Mouse (Mus musculus) CH12.LX (cell line): ENCODE measurements around the gene Cd69. TPM values are rescaled to one million over a fixed set of nuclear protein-coding genes. Genes with fewer than 3 reads are reported as not detected.

Experiments used
- DNase-seq: peaks from one replicate; pipeline ENCODE4 v3.0.0-alpha.2; 2013; ENCODE audit errors: extremely low read depth
- H3K27ac ChIP-seq: 2 replicates; pipeline ENCODE4 v1.5.1; 2012; ENCODE audit warnings: low read depth, mild to moderate bottlenecking, control low read depth, moderate library complexity; ENCODE audit not compliant: insufficient read depth
- H3K27me3 ChIP-seq: replicated peaks from 2 replicates; pipeline ENCODE3; 2012; ENCODE audit warnings: inconsistent platforms
- H3K36me3 ChIP-seq, 2 experiments: replicated peaks in 1 of 2; 2 replicates each; pipeline versions ENCODE3 to v1.6.1; 2012; ENCODE audit warnings: inconsistent platforms in 1 of 2, low read length in 1 of 2, mild to moderate bottlenecking in 1 of 2, mixed read lengths in 1 of 2, moderate library complexity in 1 of 2; ENCODE audit not compliant: control insufficient read depth in 1 of 2, insufficient read depth in 1 of 2
- H3K4me1 ChIP-seq, 2 experiments: 2 replicates each; pipeline ENCODE4 v1.6.1; 2012; ENCODE audit warnings: inconsistent platforms in 1 of 2, moderate library complexity in 1 of 2; ENCODE audit not compliant: insufficient read depth in 2 of 2, control insufficient read depth in 1 of 2
- H3K4me2 ChIP-seq: 2 replicates; pipeline ENCODE4 v1.6.1; 2012; ENCODE audit warnings: low read depth, mild to moderate bottlenecking, control low read depth; ENCODE audit not compliant: poor library complexity, insufficient read depth, severe bottlenecking
- H3K4me3 ChIP-seq, 3 experiments: fragments of 150-350 bp in 1 of 3; sonication (generic) in 1 of 3; replicated peaks in 1 of 3; 2 replicates each; pipeline versions ENCODE3 to v1.5.1; 2011 to 2012; ENCODE audit warnings: low read depth in 2 of 3, low read length in 2 of 3, mild to moderate bottlenecking in 2 of 3, moderate library complexity in 2 of 3, control low read depth in 1 of 3, improper control_type of control experiment in 1 of 3, inconsistent platforms in 1 of 3, mixed read lengths in 1 of 3; ENCODE audit not compliant: poor library complexity in 1 of 3
- H3K79me2 ChIP-seq: replicated peaks from 2 replicates; pipeline ENCODE4 v1.6.1; 2012; ENCODE audit warnings: mild to moderate bottlenecking, moderate library complexity; ENCODE audit not compliant: control insufficient read depth, poor library complexity, insufficient read depth, severe bottlenecking; ENCODE audit errors: extremely low read depth
- H3K9ac ChIP-seq: 2 replicates; pipeline ENCODE4 v1.6.1; 2012; ENCODE audit warnings: low read depth, mild to moderate bottlenecking, control low read depth, moderate library complexity; ENCODE audit not compliant: insufficient read depth
- H3K9me3 ChIP-seq: replicated peaks from 2 replicates; pipeline ENCODE3; 2012; ENCODE audit warnings: low read length, inconsistent platforms, mixed read lengths
- BHLHE40 ChIP-seq: IDR thresholded peaks from 2 replicates; pipeline ENCODE4 v1.6.1; 2011; ENCODE audit warnings: mild to moderate bottlenecking, low read depth, low read length, improper control_type of control experiment
- CHD1 ChIP-seq: IDR thresholded peaks from 2 replicates; pipeline ENCODE4 v1.6.1; 2012; ENCODE audit warnings: low read depth, low read length, improper control_type of control experiment, inconsistent platforms
- CTCF ChIP-seq, 2 experiments: IDR thresholded peaks in 1 of 2; conservative IDR thresholded peaks in 1 of 2; 2 replicates each; pipeline ENCODE4 v1.5.1; 2011 to 2012; ENCODE audit warnings: low read depth in 2 of 2, low read length in 2 of 2, improper control_type of control experiment in 1 of 2, inconsistent platforms in 1 of 2, mild to moderate bottlenecking in 1 of 2, moderate library complexity in 1 of 2
- E2F4 ChIP-seq: IDR thresholded peaks from 2 replicates; pipeline ENCODE4 v1.6.1; 2011; ENCODE audit warnings: low read depth, low read length, improper control_type of control experiment; ENCODE audit not compliant: insufficient replicate concordance
- EP300 ChIP-seq: IDR thresholded peaks from 2 replicates; pipeline ENCODE4 v1.6.1; 2011; ENCODE audit warnings: low read length, improper control_type of control experiment
- GABPA ChIP-seq: IDR thresholded peaks from 2 replicates; pipeline ENCODE4 v1.6.1; 2012; ENCODE audit warnings: low read depth, low read length, improper control_type of control experiment, inconsistent platforms; ENCODE audit not compliant: insufficient replicate concordance
- HCFC1 ChIP-seq: IDR thresholded peaks from 2 replicates; pipeline ENCODE4 v1.6.1; 2012; ENCODE audit warnings: low read depth, mild to moderate bottlenecking, inconsistent platforms, low read length, improper control_type of control experiment
- JUND ChIP-seq: conservative IDR thresholded peaks from 2 replicates; pipeline ENCODE4 v1.6.1; 2011; ENCODE audit warnings: low read depth, low read length, improper control_type of control experiment
- MAFK ChIP-seq: IDR thresholded peaks from 2 replicates; pipeline ENCODE4 v1.6.1; 2011; ENCODE audit warnings: low read length, improper control_type of control experiment; ENCODE audit not compliant: insufficient replicate concordance
- MAX ChIP-seq: IDR thresholded peaks from 2 replicates; pipeline ENCODE4 v1.6.1; 2011; ENCODE audit warnings: low read length, improper control_type of control experiment
- MAZ ChIP-seq: IDR thresholded peaks from 2 replicates; pipeline ENCODE4 v1.6.1; 2012; ENCODE audit warnings: low read depth, mild to moderate bottlenecking, inconsistent platforms, low read length, improper control_type of control experiment, moderate library complexity
- NELFE ChIP-seq: IDR thresholded peaks from 2 replicates; pipeline ENCODE4 v1.6.1; 2011; ENCODE audit warnings: low read depth, low read length, improper control_type of control experiment
- PAX5 ChIP-seq: IDR thresholded peaks from 2 replicates; pipeline ENCODE4 v1.6.1; 2012; ENCODE audit warnings: low read length, inconsistent platforms, mixed read lengths
- POLR2A ChIP-seq: IDR thresholded peaks from 2 replicates; pipeline ENCODE4 v1.6.1; 2011; ENCODE audit warnings: low read depth, mild to moderate bottlenecking, improper control_type of control experiment, low read length
- POLR2AphosphoS2 ChIP-seq: IDR thresholded peaks from 2 replicates; pipeline ENCODE4 v1.6.1; 2011; ENCODE audit warnings: low read depth, low read length, improper control_type of control experiment
- RAD21 ChIP-seq: IDR thresholded peaks from 2 replicates; pipeline ENCODE4 v1.6.1; 2011; ENCODE audit warnings: low read depth, mild to moderate bottlenecking, low read length, improper control_type of control experiment, moderate library complexity
- SIN3A ChIP-seq: IDR thresholded peaks from 2 replicates; pipeline ENCODE4 v1.6.1; 2012; ENCODE audit warnings: low read length, improper control_type of control experiment, inconsistent platforms
- UBTF ChIP-seq: IDR thresholded peaks from 2 replicates; pipeline ENCODE4 v1.6.1; 2012; ENCODE audit warnings: low read depth, mild to moderate bottlenecking, inconsistent platforms, low read length, improper control_type of control experiment, moderate library complexity
- USF1 ChIP-seq: IDR thresholded peaks from 2 replicates; pipeline ENCODE4 v1.6.1; 2014; ENCODE audit warnings: low read depth, mild to moderate bottlenecking, inconsistent platforms, low read length, improper control_type of control experiment
- ZC3H11A ChIP-seq: IDR thresholded peaks from 2 replicates; pipeline ENCODE4 v1.6.1; 2012; ENCODE audit warnings: low read depth, mild to moderate bottlenecking, inconsistent platforms, low read length, improper control_type of control experiment
- ZKSCAN1 ChIP-seq: IDR thresholded peaks from 2 replicates; pipeline ENCODE4 v1.6.1; 2012; ENCODE audit warnings: low read depth, inconsistent platforms, low read length, improper control_type of control experiment, borderline replicate concordance
- ZMIZ1 ChIP-seq: IDR thresholded peaks from 2 replicates; pipeline ENCODE4 v1.6.1; 2012; ENCODE audit warnings: low read depth, mild to moderate bottlenecking, inconsistent platforms, low read length, improper control_type of control experiment
- ZNF384 ChIP-seq: IDR thresholded peaks from 2 replicates; pipeline ENCODE4 v1.6.1; 2012; ENCODE audit warnings: low read depth, low read length, improper control_type of control experiment, inconsistent platforms
- dilution Hi-C: fragments of 300-500 bp; cut with MboI; formaldehyde crosslinking; loops from 2 replicates; pipeline ENCODE4 v1.14.3; 2020; ENCODE audit warnings: low sequenced_read_pairs; ENCODE audit not compliant: extremely low pct_unique_long_range_greater_than_20kb, extremely low pct_ligation_motif_present
- in situ Hi-C: fragments of 300-500 bp; cut with MboI; formaldehyde crosslinking; loops from 3 replicates; pipeline ENCODE4 v1.14.3; 2019; ENCODE audit warnings: low sequenced_read_pairs, low pct_ligation_motif_present, low pct_unique_long_range_greater_than_20kb, mixed read lengths
- polyA plus RNA-seq: library from polyadenylated mRNA; unstranded; fragments of >175 nt; gene quantifications from 2 replicates; pipeline ENCODE4 v1.2.1, GENCODE M21; 2012; ENCODE audit warnings: low read depth; ENCODE audit not compliant: insufficient read length
- total RNA-seq, 2 experiments: library from RNA; depleted of rRNA; stranded (reverse); fragments of 300-350 nt in 1 of 2; fragments of >200 nt in 1 of 2; gene quantifications; 2 replicates each; pipeline ENCODE4 v1.2.3; 2012 to 2014

Gene Cd69
- total and polyA plus RNA-seq, 3 experiments: 71.2 to 229 (median 132) TPM

DNA sequence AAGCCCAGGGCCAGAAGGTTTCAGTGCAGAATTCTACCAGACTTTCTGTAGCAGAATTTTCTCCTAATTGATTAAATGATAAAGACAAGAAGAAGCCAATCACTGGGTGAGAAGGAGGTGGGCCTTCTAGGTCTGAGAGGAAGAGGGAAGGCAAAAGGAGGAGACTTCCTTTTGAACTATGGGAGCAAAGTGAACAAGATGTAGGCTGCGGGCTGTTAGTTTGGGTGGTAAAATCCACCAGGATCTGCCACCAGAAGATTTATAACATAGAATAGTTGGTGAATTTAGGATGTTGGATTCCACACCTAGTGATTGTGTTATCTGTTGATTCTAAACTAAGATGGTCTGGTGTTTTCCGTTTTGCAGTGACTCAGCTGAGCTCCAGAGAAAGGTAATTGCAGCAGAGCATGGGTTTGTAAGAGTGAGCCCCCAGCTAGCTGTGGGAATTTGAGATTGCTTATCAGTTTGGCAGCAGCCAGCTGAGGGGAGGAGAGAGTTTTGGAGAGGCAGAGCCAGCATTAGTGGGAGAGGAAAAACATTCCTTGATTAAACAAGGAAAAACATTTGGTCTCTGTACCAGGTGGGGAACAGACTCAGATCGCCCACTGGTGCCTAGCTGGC is 55.2 kb downstream of the Cd69 start:
- no peak overlapping the region for H3K9ac ChIP-seq
- dilution Hi-C loops (no loop called here), in situ Hi-C loops (no loop called here)
- no peak overlapping the region for H3K4me3 ChIP-seq
- no peaks in the 10 kb centered on the region for H3K36me3 ChIP-seq
- H3K27me3 ChIP-seq: no peaks in the 10 kb centered on the region
- no peak overlapping the region for H3K4me2 ChIP-seq
- no peak for TF ChIP-seq ZKSCAN1
- no peak for TF ChIP-seq ZMIZ1
- no peak for TF ChIP-seq MAX
- TF ChIP-seq BHLHE40: no peak
- no peak for TF ChIP-seq POLR2A
- no peak for TF ChIP-seq ZC3H11A
- TF ChIP-seq RAD21: no peak
- H3K4me1 ChIP-seq: peaks cover 4 to 8% of the 10 kb centered on the region in 2 experiments; a peak in 3 of 4 replicates
- no peak for DNase-seq
- H3K27ac ChIP-seq: peak overlapping the region; percentile 49; the same call in 1 of the 2 replicates
- no peaks in the 10 kb centered on the region for H3K79me2 ChIP-seq
- H3K9me3 ChIP-seq: peaks cover 3% of the 10 kb centered on the region

DNA sequence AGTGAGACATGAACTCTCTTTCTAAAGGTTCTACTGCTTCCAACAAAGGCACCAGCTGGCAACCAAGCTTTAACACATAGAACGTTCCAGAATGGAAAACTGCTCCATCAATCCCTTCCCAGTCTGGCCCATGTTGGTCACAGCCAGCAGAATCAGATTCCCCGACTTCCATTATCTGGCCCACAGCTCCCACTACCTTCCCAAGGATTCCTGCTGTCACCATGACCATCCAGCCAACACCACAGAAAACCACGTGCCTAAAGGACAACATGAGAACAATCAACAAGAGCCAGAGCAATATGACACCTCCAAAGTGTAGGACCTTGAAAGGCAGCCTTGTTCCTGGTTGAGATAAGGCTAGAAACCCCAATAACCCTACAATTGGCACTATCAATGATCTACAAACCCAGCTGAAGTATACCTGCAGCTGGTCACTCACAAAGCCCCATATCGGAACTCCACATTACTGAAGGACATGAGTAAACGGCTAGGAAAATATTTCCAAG is 57.0 kb downstream of the Cd69 start:
- in situ Hi-C loops: no loop called here
- Histone ChIP-seq H3K4me3 (no peak overlapping the region), H3K36me3 (no peaks in the 10 kb centered on the region), H3K4me1 (peaks cover 6 to 11% of the 10 kb centered on the region in 2 experiments; a peak in 3 of 4 replicates), H3K27me3 (no peaks in the 10 kb centered on the region), H3K27ac (no peak overlapping the region), H3K4me2 (no peak overlapping the region; the same call in 1 of the 2 replicates), H3K79me2 (no peaks in the 10 kb centered on the region), H3K9me3 (peaks cover 3% of the 10 kb centered on the region), H3K9ac (no peak overlapping the region)
- TF ChIP-seq RAD21 (no peak), E2F4 (no peak), JUND (no peak), MAZ (no peak), CTCF (conservative IDR thresholded peaks at IDR 0.05 in 1 of 2, IDR thresholded peaks at IDR 0.05 in 1 of 2; ENCODE audit: low read depth in 2 of 2, low read length in 2 of 2) (no peak), POLR2AphosphoS2 (no peak), HCFC1 (no peak), PAX5 (no peak), UBTF (no peak), CHD1 (no peak), MAFK (no peak), GABPA (no peak), ZNF384 (no peak), SIN3A (no peak), USF1 (no peak), NELFE (no peak), EP300 (no peak)
- no peak for DNase-seq
- dilution Hi-C loops: no loop called here

Other genes with a start within 250 kb of the Cd69 start
- gene Klrb1f, start 229.5 kb downstream of the Cd69 start, total RNA-seq (2012; rRNA removed): 0.38 and 0.68 TPM in 2 replicates
- 0.21 and 0.38 TPM in 2 replicates for gene Klrb1f, start 229.5 kb downstream of the Cd69 start, total RNA-seq (2014; rRNA removed)
- gene Klrb1f, start 229.5 kb downstream of the Cd69 start, polyA plus RNA-seq: 0.23 and 0.25 TPM in 2 replicates
- not detected in 2 replicates for gene Clec2e, start 174.5 kb downstream of the Cd69 start, total RNA-seq (2012; rRNA removed)
- not detected in 2 replicates for gene Clec2e, start 174.5 kb downstream of the Cd69 start, total RNA-seq (2014; rRNA removed)
- gene Clec2e, start 174.5 kb downstream of the Cd69 start, polyA plus RNA-seq: not detected in 2 replicates
- gene Clec2d, start 94.8 kb downstream of the Cd69 start, total RNA-seq (2012; rRNA removed): 50.7 and 53.4 TPM in 2 replicates
- 19.7 and 25.9 TPM in 2 replicates for gene Clec2d, start 94.8 kb downstream of the Cd69 start, total RNA-seq (2014; rRNA removed)
- gene Clec2d, start 94.8 kb downstream of the Cd69 start, polyA plus RNA-seq: 5.1 and 6.0 TPM in 2 replicates
- 2.0 and 2.8 TPM in 2 replicates for gene 4922502D21Rik, start 56.4 kb upstream of the Cd69 start, total RNA-seq (2012; rRNA removed)
- gene 4922502D21Rik, start 56.4 kb upstream of the Cd69 start, total RNA-seq (2014; rRNA removed): 0.23 and 0.42 TPM in 2 replicates
- gene 4922502D21Rik, start 56.4 kb upstream of the Cd69 start, polyA plus RNA-seq: 0.46 and 0.61 TPM in 2 replicates
- 1.7 TPM in 2 replicates for gene Clec12a, start 67.3 kb upstream of the Cd69 start, total RNA-seq (2012; rRNA removed)
- gene Clec12a, start 67.3 kb upstream of the Cd69 start, total RNA-seq (2014; rRNA removed): 11.9 and 12.6 TPM in 2 replicates
- 6.5 and 8.0 TPM in 2 replicates for gene Clec12a, start 67.3 kb upstream of the Cd69 start, polyA plus RNA-seq
- gene Clec12b, start 110.4 kb upstream of the Cd69 start, total RNA-seq (2012; rRNA removed): not detected in 2 replicates
- gene Clec12b, start 110.4 kb upstream of the Cd69 start, total RNA-seq (2014; rRNA removed): not detected in 2 replicates
- not detected in 2 replicates for gene Clec12b, start 110.4 kb upstream of the Cd69 start, polyA plus RNA-seq
- not detected in 2 replicates for gene Clec1b, start 121.9 kb upstream of the Cd69 start, total RNA-seq (2012; rRNA removed)
- gene Clec1b, start 121.9 kb upstream of the Cd69 start, total RNA-seq (2014; rRNA removed): not detected in 2 replicates
- not detected in 2 replicates for gene Clec1b, start 121.9 kb upstream of the Cd69 start, polyA plus RNA-seq
- gene Clec9a, start 133.4 kb upstream of the Cd69 start, total RNA-seq (2012; rRNA removed): not detected in 2 replicates
- gene Clec9a, start 133.4 kb upstream of the Cd69 start, total RNA-seq (2014; rRNA removed): not detected in 2 replicates
- gene Clec9a, start 133.4 kb upstream of the Cd69 start, polyA plus RNA-seq: not detected in 2 replicates
- gene Clec1a, start 176.6 kb upstream of the Cd69 start, total RNA-seq (2012; rRNA removed): not detected in 2 replicates
- gene Clec1a, start 176.6 kb upstream of the Cd69 start, total RNA-seq (2014; rRNA removed): not detected in 2 replicates
- not detected in 2 replicates for gene Clec1a, start 176.6 kb upstream of the Cd69 start, polyA plus RNA-seq
- not detected in 2 replicates for gene Olr1, start 231.7 kb upstream of the Cd69 start, total RNA-seq (2012; rRNA removed)
- gene Olr1, start 231.7 kb upstream of the Cd69 start, total RNA-seq (2014; rRNA removed): not detected in 2 replicates
- gene Olr1, start 231.7 kb upstream of the Cd69 start, polyA plus RNA-seq: not detected in 2 replicates
- gene Tmem52b, start 237.1 kb upstream of the Cd69 start, total RNA-seq (2012; rRNA removed): not detected in 2 replicates
- not detected in 2 replicates for gene Tmem52b, start 237.1 kb upstream of the Cd69 start, total RNA-seq (2014; rRNA removed)
- not detected in 2 replicates for gene Tmem52b, start 237.1 kb upstream of the Cd69 start, polyA plus RNA-seq